Mouse (Mus musculus) G1E (cell line): ENCODE results near the gene Ypel3. TPM values are rescaled to one million over a fixed set of nuclear protein-coding genes. Genes with fewer than 3 reads are reported as not detected.
A peak's percentile ranks its signal among the peaks of the same experiment; 100 is the strongest.

ENCODE experiments used
- ATAC-seq: 2 replicates; pipeline ENCODE4 v1.8.0; 2016; ENCODE audit warnings: mild to moderate bottlenecking; ENCODE audit not compliant: insufficient number of reproducible peaks, poor library complexity, low FRiP score, severe bottlenecking; ENCODE audit errors: extremely low read depth
- DNase-seq: peaks from one replicate; pipeline ENCODE4 v3.0.0; 2012; ENCODE audit warnings: low spot score
- H3K27me3 ChIP-seq: 2 replicates; pipeline ENCODE4 v1.6.1; 2012; ENCODE audit warnings: mild to moderate bottlenecking, low read length, inconsistent platforms; ENCODE audit not compliant: insufficient read depth
- H3K36me3 ChIP-seq: replicated peaks from 2 replicates; pipeline ENCODE3; 2012; ENCODE audit warnings: mild to moderate bottlenecking, inconsistent platforms
- H3K4me1 ChIP-seq: 2 replicates; pipeline ENCODE4 v1.6.1; 2012; ENCODE audit warnings: low read depth, low read length, inconsistent platforms, mixed read lengths; ENCODE audit not compliant: insufficient read depth
- H3K4me3 ChIP-seq: 2 replicates; pipeline ENCODE4 v1.5.1; 2012; ENCODE audit warnings: low read depth, mild to moderate bottlenecking, inconsistent platforms, low read length, moderate library complexity, mixed read lengths
- H3K9me3 ChIP-seq: replicated peaks from 2 replicates; pipeline ENCODE4 v1.6.1; 2012; ENCODE audit warnings: inconsistent platforms
- CTCF ChIP-seq: IDR thresholded peaks from 2 replicates; pipeline ENCODE4 v1.5.1; 2012; ENCODE audit warnings: low read depth, low read length, inconsistent platforms, mixed read lengths
- GATA1 ChIP-seq: IDR thresholded peaks from 2 replicates; pipeline ENCODE4 v1.6.1; 2012; ENCODE audit warnings: borderline replicate concordance, low read length, inconsistent platforms, mixed read lengths
- GATA2 ChIP-seq: IDR thresholded peaks from 2 replicates; pipeline ENCODE4 v1.6.1; 2012; ENCODE audit warnings: low read depth, low read length, inconsistent platforms, borderline replicate concordance
- POLR2AphosphoS5 ChIP-seq: IDR thresholded peaks from 2 replicates; pipeline ENCODE4 v1.6.1; 2012; ENCODE audit warnings: low read depth, low read length, inconsistent platforms; ENCODE audit not compliant: insufficient replicate concordance
- TAL1 ChIP-seq: conservative IDR thresholded peaks from 2 replicates; pipeline ENCODE4 v1.6.1; 2012; ENCODE audit warnings: low read depth, low read length, inconsistent platforms, mixed read lengths
- polyA plus RNA-seq: library from polyadenylated mRNA; stranded (reverse); fragments of >175 nt; gene quantifications from 2 replicates; pipeline ENCODE4 v1.2.3, GENCODE M21; 2012
- total RNA-seq, 2 experiments: library from RNA; stranded (forward) in 1 of 2; stranded (reverse) in 1 of 2; fragments of 200-1000 nt in 1 of 2; fragments of >200 nt in 1 of 2; fragmentation: Nextera tagmentation in 1 of 2; gene quantifications; 2 replicates each; pipeline ENCODE4 v1.2.3; 2014 to 2017

Ypel3 gene
- total and polyA plus RNA-seq, 3 experiments, result 23.1 to 86.7 (median 78.3) TPM

GRCm38 (mm10) chr7:126779983-126780970 lies 3.5 kb downstream of the Ypel3 start:
- peak; percentile 78 for DNase-seq

GRCm38 (mm10) chr7:126780971-126781635 lies 4.3 kb downstream of the Ypel3 start, which contains the start of gene Tbx6:
TSS of gene Tbx6 (plus strand) at chr7:126781483.
- no peak for DNase-seq
- no peak for ATAC-seq
- no peak for TF ChIP-seq TAL1
- TF ChIP-seq GATA1, result no peak
- TF ChIP-seq CTCF, result no peak
- TF ChIP-seq POLR2AphosphoS5, result no peak; the same call in 1 of the 2 replicates
- TF ChIP-seq GATA2, result no peak
- H3K36me3 ChIP-seq, result peaks cover 65% of the 10 kb centered on the region
- no peak within 1 kb of the TSS for H3K4me3 ChIP-seq
- H3K4me1 ChIP-seq, result peaks cover 68% of the 10 kb centered on the region
- H3K27me3 ChIP-seq, result no peaks in the 10 kb centered on the region
- H3K9me3 ChIP-seq, result no peaks in the 10 kb centered on the region

More at GRCm38 (mm10) chr7:126779983-126780970, 3.5 kb downstream of the Ypel3 start:
- TF ChIP-seq GATA1 (no peak), CTCF (peak; percentile 91)
- Histone ChIP-seq H3K27me3 (no peaks in the 10 kb centered on the region), H3K4me1 (peaks cover 73% of the 10 kb centered on the region), H3K36me3 (peaks cover 57% of the 10 kb centered on the region), H3K9me3 (no peaks in the 10 kb centered on the region), H3K4me3 (no peak overlapping the region; the same call in 1 of the 2 replicates)
- ATAC-seq, result no peak

GRCm38 (mm10) chr7:126781661-126782370 lies 5.1 kb downstream of the Ypel3 start:
- Histone ChIP-seq H3K4me1 (peaks cover 63% of the 10 kb centered on the region), H3K9me3 (no peaks in the 10 kb centered on the region), H3K36me3 (peaks cover 72% of the 10 kb centered on the region), H3K4me3 (no peak overlapping the region), H3K27me3 (no peaks in the 10 kb centered on the region)
- TF ChIP-seq TAL1, result no peak
- TF ChIP-seq POLR2AphosphoS5, result no peak
- TF ChIP-seq GATA2, result no peak
- no peak for TF ChIP-seq CTCF
- no peak for TF ChIP-seq GATA1
- DNase-seq (no peak), ATAC-seq (no peak)

- no peaks in the 10 kb centered on the region for H3K27me3 ChIP-seq
- peaks cover 78% of the 10 kb centered on the region for H3K36me3 ChIP-seq
- no peak for ATAC-seq
- DNase-seq, result no peak
- H3K4me1 ChIP-seq, result peaks cover 54% of the 10 kb centered on the region
- no peaks in the 10 kb centered on the region for H3K9me3 ChIP-seq
- no peak overlapping the region for H3K4me3 ChIP-seq
- no peak for TF ChIP-seq GATA1
- no peak; the same call in 1 of the 2 replicates for TF ChIP-seq POLR2AphosphoS5
- TF ChIP-seq TAL1, result no peak
- no peak for TF ChIP-seq GATA2
- no peak for TF ChIP-seq CTCF
These were observed 5.9 kb downstream of the Ypel3 start for GRCm38 (mm10) chr7:126782693-126783092.

- Histone ChIP-seq H3K36me3 (peaks cover 82% of the 10 kb centered on the region), H3K4me3 (no peak overlapping the region), H3K27me3 (no peaks in the 10 kb centered on the region), H3K4me1 (peaks cover 60% of the 10 kb centered on the region), H3K9me3 (no peaks in the 10 kb centered on the region)
- DNase-seq, result no peak
- ATAC-seq, result no peak
- no peak for TF ChIP-seq TAL1
- TF ChIP-seq POLR2AphosphoS5, result 0 out of 2 replicates have a peak, but pooled peaks have one; percentile 71
These were observed 7.7 kb downstream of the Ypel3 start for GRCm38 (mm10) chr7:126784469-126784868.

- peaks cover 87% of the 10 kb centered on the region for H3K36me3 ChIP-seq
These were observed 8.3 kb downstream of the Ypel3 start for GRCm38 (mm10) chr7:126785056-126785455.

More at GRCm38 (mm10) chr7:126785056-126785455, 8.3 kb downstream of the Ypel3 start:
- no peak for DNase-seq
- no peak for TF ChIP-seq POLR2AphosphoS5
- TF ChIP-seq CTCF, result no peak
- TF ChIP-seq GATA1, result no peak
- no peak for TF ChIP-seq TAL1
- no peak for TF ChIP-seq GATA2
- Histone ChIP-seq H3K4me3 (no peak overlapping the region), H3K9me3 (no peaks in the 10 kb centered on the region), H3K27me3 (no peaks in the 10 kb centered on the region), H3K4me1 (peaks cover 60% of the 10 kb centered on the region)
- no peak for ATAC-seq
